ENCODE assay signal across 8 mouse cellular contexts in genomic region chr2:52424248-52424728, GRCm38 (mm10). TPM values are rescaled to one million over a fixed set of nuclear protein-coding genes. Genes with fewer than 3 reads are reported as not detected.
DNase-seq lines count a peak whose midpoint lies in the region; ATAC-seq and TF ChIP-seq lines count a peak whose summit lies in the region.

No protein-coding gene starts in this region.

- H3K4me2 ChIP-seq in forebrain, postnatal 0 days (ENCODE audit: low read depth): peak overlapping the region; percentile 52

- peak; percentile 70 for ATAC-seq in forebrain, postnatal 0 days

- H3K9ac ChIP-seq in forebrain, postnatal 0 days: peak overlapping the region; percentile 96

- no peak for TF ChIP-seq POLR2A in spleen, adult 2 months (IDR thresholded peaks at IDR 0.05; ENCODE audit: low read depth, low read length)

- peak in 1 of 2 experiments; percentile 44 for DNase-seq in spleen, adult 2 months (ENCODE audit: low read depth in 1 of 2, low spot score in 2 of 2)
- no peak for DNase-seq in spleen, adult 18-20 months
- DNase-seq in adrenal gland, postnatal 36 days: peak; percentile 63 to 69
- peak; percentile 52 for DNase-seq in forebrain, postnatal 0 days
- peak; percentile 68 for DNase-seq in kidney, postnatal 10 days
- peak; percentile 30 for DNase-seq in lung, postnatal 25 days (ENCODE audit: low spot score)
- peak; percentile 45 for DNase-seq in right cerebral cortex, postnatal 14 days
- no peak for DNase-seq in ovary, postnatal 36 days (ENCODE audit: low spot score)

- H3K4me1 ChIP-seq in spleen, adult 2 months (ENCODE audit: control insufficient read depth, insufficient read depth, insufficient read length): peaks cover 16% of the 10 kb centered on the region; the same call in 1 of the 2 replicates
- peaks cover 25% of the 10 kb centered on the region for H3K4me1 ChIP-seq in forebrain, postnatal 0 days (ENCODE audit: insufficient read depth)

- no peaks in the 10 kb centered on the region for H3K9me3 ChIP-seq in forebrain, postnatal 0 days (ENCODE audit: low read length)

- H3K4me3 ChIP-seq in spleen, adult 2 months (ENCODE audit: extremely low read depth, insufficient read depth, insufficient read length): peak overlapping the region; percentile 71
- H3K4me3 ChIP-seq in forebrain, postnatal 0 days (ENCODE audit: low read depth, low read length): peak overlapping the region; percentile 96

- no peaks in the 10 kb centered on the region for H3K36me3 ChIP-seq in spleen, adult 2 months (ENCODE audit: control insufficient read depth, insufficient read depth, low read length)
- no peaks in the 10 kb centered on the region for H3K36me3 ChIP-seq in forebrain, postnatal 0 days (ENCODE audit: insufficient read depth)

- under 1% methylated on average over 41 of the region's 42 CpGs for WGBS in spleen, adult 2 months
- WGBS in forebrain, postnatal 0 days: under 1% methylated on average over 40 of the region's 42 CpGs

- TF ChIP-seq CTCF in spleen, adult 2 months (IDR thresholded peaks at IDR 0.05; ENCODE audit: extremely low read depth, insufficient read depth, insufficient read length, insufficient replicate concordance): no peak
- TF ChIP-seq CTCF in forebrain, postnatal 0 days (IDR thresholded peaks at IDR 0.05; ENCODE audit: low read depth): no peak

- H3K27me3 ChIP-seq in spleen, adult 2 months (ENCODE audit: control insufficient read depth, insufficient read depth, low read length): no peaks in the 10 kb centered on the region
- no peaks in the 10 kb centered on the region for H3K27me3 ChIP-seq in forebrain, postnatal 0 days (ENCODE audit: insufficient read depth, low read length)

- H3K27ac ChIP-seq in spleen, adult 2 months (ENCODE audit: insufficient read depth, low read length): peak overlapping the region; percentile 80
- peak overlapping the region; percentile 89 for H3K27ac ChIP-seq in forebrain, postnatal 0 days (ENCODE audit: low read depth, low read length)

RNA-seq across cellular contexts. Expression of gene Arl5a, which starts 0.4 kb away (rescaled TPM):
- 7.0 and 9.6 TPM in 2 replicates for polyA plus RNA-seq in spleen, adult 2 months (2012; rRNA removed)
- total RNA-seq in adrenal gland, postnatal 36 days (2021): 10 to 100 TPM; 47.4 to 56.4 TPM
- total RNA-seq in forebrain, postnatal 0 days (2014; rRNA removed): 75.6 and 87.0 TPM in 2 replicates
- 27.1 and 31.0 TPM in 2 replicates for polyA plus RNA-seq in forebrain, postnatal 0 days (2015; fragmentation: Nextera tagmentation; extraction: Ambion mirVana)

RNA-seq across cellular contexts. Expression of gene Neb, which starts 46.0 kb away (rescaled TPM):
- polyA plus RNA-seq in spleen, adult 2 months (2012; rRNA removed): 0.33 and 0.44 TPM in 2 replicates
- 1 to 10 TPM in 1 of 2 experiments, under 1 TPM in 1; 0.50 to 8.4 TPM for total RNA-seq in adrenal gland, postnatal 36 days (2021)
- 4.2 and 8.5 TPM in 2 replicates for total RNA-seq in forebrain, postnatal 0 days (2014; rRNA removed)
- 3.1 and 5.0 TPM in 2 replicates for polyA plus RNA-seq in forebrain, postnatal 0 days (2015; fragmentation: Nextera tagmentation; extraction: Ambion mirVana)

Comparison
In these comparisons a context has a peak if more than half of its experiments do, and no peak if none do; other contexts are left out.
1. DNase-seq: peak in adrenal gland, postnatal 36 days (2 of 2), forebrain, postnatal 0 days (single experiment), kidney, postnatal 10 days (single experiment), lung, postnatal 25 days (single experiment) and right cerebral cortex, postnatal 14 days (single experiment); none in spleen, adult 18-20 months (0 of 2) and ovary, postnatal 36 days (single experiment).